Mouse (Mus musculus) spleen, embryonic (tissue): ENCODE measurements around the gene Ptrh2.

Source experiments
- CTCF ChIA-PET: fragments of 350-600 bp; sonication (Branson Sonifier 250); formaldehyde crosslinking; loops from one replicate; lab custom pipeline; 2022; lab: Charles Lee

Gene Ptrh2

GRCm38 (mm10) chr11:86724004-86724403 lies 40.2 kb downstream of the Ptrh2 start:
- CTCF ChIA-PET = no interaction called here

- CTCF ChIA-PET = no interaction called here
Measured at GRCm38 (mm10) chr11:86724982-86725381, 41.2 kb downstream of the Ptrh2 start.

DNA sequence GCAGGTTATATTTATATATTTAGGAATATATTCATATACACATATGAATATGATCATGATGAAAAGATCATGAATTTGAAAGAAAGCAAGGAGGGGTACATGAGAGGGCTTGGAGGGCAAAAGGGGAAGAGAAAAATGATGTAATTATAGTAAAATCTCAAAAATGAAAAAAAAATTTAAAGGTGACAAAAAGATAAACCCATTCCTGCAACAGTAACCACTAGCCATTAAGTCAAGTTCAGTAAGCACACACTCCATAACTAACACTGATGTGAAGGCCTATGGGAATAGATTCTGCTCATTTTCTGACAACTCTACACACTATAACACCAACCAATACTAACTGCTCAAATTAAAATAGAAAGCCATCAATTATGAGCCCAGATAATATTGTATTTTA lies 41.8 kb downstream of the Ptrh2 start:
- CTCF ChIA-PET = no interaction called here

GRCm38 (mm10) chr11:86731443-86731842 lies 47.7 kb downstream of the Ptrh2 start:
- CTCF ChIA-PET = interaction anchor here (0.9 kb wide), 1 partner anchor 13 kb away, joined by 3 read pairs; no protein-coding TSS in a partner anchor

- CTCF ChIA-PET = no interaction called here
Measured at GRCm38 (mm10) chr11:86734241-86734939, 50.6 kb downstream of the Ptrh2 start.

DNA sequence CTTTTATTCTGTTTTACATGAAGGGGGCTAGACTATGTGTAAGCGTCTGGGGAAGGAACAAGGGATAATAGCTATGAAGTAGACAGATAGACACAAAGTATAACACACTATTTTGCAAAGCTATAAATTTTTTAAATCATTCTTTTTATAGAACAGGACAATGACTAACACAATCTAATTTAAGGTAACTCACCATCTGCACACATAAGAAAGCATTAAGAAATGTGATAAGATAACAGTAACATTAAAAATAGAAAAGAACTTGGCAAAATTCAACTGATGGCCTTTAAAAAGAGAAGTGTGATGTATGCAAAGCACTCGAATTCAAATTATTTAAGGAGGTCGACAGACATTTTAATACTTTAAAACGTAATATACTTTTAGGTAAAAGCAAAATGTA lies 51.2 kb downstream of the Ptrh2 start:
- CTCF ChIA-PET = no interaction called here

DNA sequence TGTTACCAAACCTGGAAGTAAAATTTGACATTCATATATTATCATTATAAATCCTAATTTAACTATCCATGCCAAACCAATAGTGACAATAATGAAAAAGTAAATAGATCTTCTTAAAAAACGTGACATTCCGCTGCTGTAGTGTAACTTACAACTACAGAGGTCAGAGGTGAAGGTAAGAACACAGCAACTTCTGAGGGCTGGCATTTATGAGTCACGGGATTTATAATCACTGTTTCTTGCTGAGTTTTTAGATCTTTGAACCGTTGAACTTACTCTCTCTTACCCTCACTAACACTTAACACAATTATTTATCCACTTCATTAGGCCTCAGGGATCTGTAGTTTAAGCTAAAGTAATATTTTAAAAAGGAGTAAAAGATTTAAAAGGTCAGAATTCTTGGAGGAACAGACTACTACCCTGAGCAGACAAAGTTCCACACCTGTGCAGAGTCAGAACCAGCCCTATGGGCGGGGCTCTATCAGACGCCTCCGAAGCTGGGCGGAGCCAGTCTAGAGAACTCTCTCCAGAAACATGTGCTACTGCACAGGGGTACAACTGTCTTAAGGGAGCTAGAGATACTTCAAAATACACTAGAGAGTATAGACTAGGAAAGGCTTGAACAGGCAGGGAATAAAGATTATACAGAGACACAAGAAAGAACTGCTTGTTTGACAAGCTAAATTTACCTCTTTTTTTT lies 53.7 kb downstream of the Ptrh2 start:
- CTCF ChIA-PET = interaction anchor here (0.6 to 1.6 kb wide), 2 partner anchors 12 to 68 kb away, joined by 3 to 4 read pairs; no protein-coding TSS in a partner anchor

DNA sequence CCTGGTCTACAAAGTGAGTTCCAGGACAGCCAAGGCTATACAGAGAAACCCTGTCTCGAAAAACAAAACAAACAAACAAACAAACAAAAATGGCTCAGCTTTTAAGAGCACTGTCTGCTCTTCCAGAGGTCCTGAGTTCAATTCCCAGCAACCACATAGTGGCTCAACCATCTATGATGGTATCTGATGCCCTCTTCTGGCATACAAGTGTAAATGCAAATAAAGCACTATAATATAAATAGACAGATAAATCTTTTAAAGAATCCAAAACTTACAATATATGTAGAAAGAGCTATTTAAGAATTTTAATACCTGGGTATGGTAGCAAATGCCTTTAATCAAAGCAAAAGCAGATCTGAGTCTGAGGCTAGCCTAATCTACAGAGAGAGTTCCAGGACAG lies 54.5 kb downstream of the Ptrh2 start:
- CTCF ChIA-PET = interaction anchor here (0.7 to 1.6 kb wide), 2 partner anchors 11 to 82 kb away, joined by 3 to 4 read pairs; no protein-coding TSS in a partner anchor

DNA sequence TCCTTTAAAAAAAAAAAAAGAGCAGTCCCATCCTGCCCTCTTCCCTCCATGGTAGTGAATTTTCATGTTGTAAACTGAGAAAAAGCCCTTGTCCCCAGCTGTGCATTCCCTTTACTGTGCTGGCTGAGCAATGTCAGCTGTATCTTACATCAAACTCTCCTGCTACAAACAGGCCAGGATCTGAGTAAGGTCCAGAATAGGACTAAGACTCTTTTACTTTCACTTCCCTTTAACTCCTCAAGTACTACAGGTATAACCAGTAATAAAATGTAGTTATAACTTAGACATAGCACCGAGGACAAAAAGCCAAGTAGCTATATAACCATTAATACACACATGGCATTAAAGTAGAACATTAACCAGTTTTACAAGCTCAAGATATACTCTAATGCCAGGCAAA lies 55.2 kb downstream of the Ptrh2 start:
- CTCF ChIA-PET = interaction anchor here (0.7 kb wide), 1 partner anchor 483 kb away, joined by 3 read pairs; no protein-coding TSS in a partner anchor

GRCm38 (mm10) chr11:86739470-86739869 lies 55.7 kb downstream of the Ptrh2 start:
- CTCF ChIA-PET = interaction anchor here (0.5 to 0.7 kb wide), 3 partner anchors 55 to 483 kb away, joined by 3 to 7 read pairs (median 3); no protein-coding TSS in a partner anchor

DNA sequence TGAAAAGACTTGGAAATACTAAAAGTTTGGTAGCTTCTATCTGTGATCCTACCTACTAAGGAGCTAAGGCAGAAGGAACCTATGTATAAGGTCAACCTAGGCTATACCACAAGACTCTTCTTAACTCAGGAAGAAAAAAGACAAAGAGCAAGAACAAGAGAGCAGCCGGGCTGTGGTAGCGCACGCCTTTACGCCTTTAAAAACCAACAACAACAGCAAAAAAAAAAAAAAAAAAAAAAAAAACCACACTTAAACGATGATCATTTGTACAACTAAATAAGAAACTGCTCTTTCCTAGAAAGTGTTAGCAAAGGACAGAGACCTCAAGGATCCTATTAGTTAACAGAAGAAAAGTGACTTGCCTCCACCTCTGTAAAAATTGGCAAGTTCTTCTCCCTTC lies 57.7 kb downstream of the Ptrh2 start:
- CTCF ChIA-PET = interaction anchor here (0.5 to 0.7 kb wide), 4 partner anchors 8 to 260 kb away, joined by 3 to 8 read pairs (median 5); no protein-coding TSS in a partner anchor
